Mouse (Mus musculus) MEL (cell line): ENCODE measurements around the gene Slc35d2.

ENCODE experiments used
- BHLHE40 ChIP-seq: IDR thresholded peaks from 2 replicates; pipeline ENCODE4 v1.6.1; 2012; ENCODE audit warnings: low read depth, mild to moderate bottlenecking, inconsistent platforms, low read length, improper control_type of control experiment, borderline replicate concordance
- CTCF ChIP-seq, 3 experiments: IDR thresholded peaks in 2 of 3; conservative IDR thresholded peaks in 1 of 3; 2 replicates each; pipeline ENCODE4 v1.5.1; 2011 to 2012; ENCODE audit warnings: low read length in 3 of 3, low read depth in 2 of 3, mild to moderate bottlenecking in 2 of 3, improper control_type of control experiment in 1 of 3, inconsistent platforms in 1 of 3, mixed read lengths in 1 of 3, moderate library complexity in 1 of 3; ENCODE audit not compliant: control insufficient read depth in 1 of 3, insufficient read depth in 1 of 3, poor library complexity in 1 of 3, severe bottlenecking in 1 of 3
- GABPA ChIP-seq: IDR thresholded peaks from 2 replicates; pipeline ENCODE4 v1.6.1; 2012; ENCODE audit warnings: low read depth, mild to moderate bottlenecking, inconsistent platforms, low read length, improper control_type of control experiment, moderate library complexity
- JUND ChIP-seq: IDR thresholded peaks from 2 replicates; pipeline ENCODE4 v1.6.1; 2011; ENCODE audit warnings: low read depth, mild to moderate bottlenecking, improper control_type of control experiment, low read length
- MAX ChIP-seq: IDR thresholded peaks from 2 replicates; pipeline ENCODE4 v1.6.1; 2011; ENCODE audit warnings: low read length, improper control_type of control experiment
- MAZ ChIP-seq: IDR thresholded peaks from 2 replicates; pipeline ENCODE4 v1.6.1; 2012; ENCODE audit warnings: low read depth, mild to moderate bottlenecking, inconsistent platforms, low read length, improper control_type of control experiment
- NELFE ChIP-seq: IDR thresholded peaks from 2 replicates; pipeline ENCODE4 v1.6.1; 2011; ENCODE audit warnings: low read depth, low read length, improper control_type of control experiment
- POLR2A ChIP-seq, 2 experiments: IDR thresholded peaks; 2 replicates each; pipeline ENCODE4 v1.6.1; 2011 to 2012; ENCODE audit warnings: low read length in 2 of 2, mild to moderate bottlenecking in 2 of 2, control low read depth in 1 of 2, improper control_type of control experiment in 1 of 2, low read depth in 1 of 2, moderate library complexity in 1 of 2; ENCODE audit not compliant: control insufficient read depth in 1 of 2, insufficient read depth in 1 of 2, poor library complexity in 1 of 2
- RAD21 ChIP-seq: IDR thresholded peaks from 2 replicates; pipeline ENCODE4 v1.6.1; 2011; ENCODE audit warnings: mild to moderate bottlenecking, low read depth, low read length, improper control_type of control experiment
- TCF12 ChIP-seq: IDR thresholded peaks from 2 replicates; pipeline ENCODE4 v1.6.1; 2014; ENCODE audit warnings: low read depth, mild to moderate bottlenecking, inconsistent platforms, low read length, improper control_type of control experiment, moderate library complexity

GRCm38 (mm10) chr13:64048467-64048866 lies 80.7 kb downstream of the Slc35d2 start:
- TF ChIP-seq POLR2A (IDR thresholded peaks at IDR 0.05; ENCODE audit: control insufficient read depth in 1 of 2, insufficient read depth in 1 of 2, low read depth in 1 of 2, low read length in 2 of 2, poor library complexity in 1 of 2) (no peak), MAZ (no peak), CTCF (IDR thresholded peaks at IDR 0.05 in 2 of 3, conservative IDR thresholded peaks at IDR 0.05 in 1 of 3; ENCODE audit: control insufficient read depth in 1 of 3, insufficient read depth in 1 of 3, low read depth in 2 of 3, low read length in 3 of 3, poor library complexity in 1 of 3, severe bottlenecking in 1 of 3) (no peak), TCF12 (no peak), BHLHE40 (no peak), NELFE (no peak), JUND (no peak), MAX (no peak), RAD21 (no peak), GABPA (no peak)
